ENCODE assay signal across 14 mouse cellular contexts in the genomic region with DNA sequence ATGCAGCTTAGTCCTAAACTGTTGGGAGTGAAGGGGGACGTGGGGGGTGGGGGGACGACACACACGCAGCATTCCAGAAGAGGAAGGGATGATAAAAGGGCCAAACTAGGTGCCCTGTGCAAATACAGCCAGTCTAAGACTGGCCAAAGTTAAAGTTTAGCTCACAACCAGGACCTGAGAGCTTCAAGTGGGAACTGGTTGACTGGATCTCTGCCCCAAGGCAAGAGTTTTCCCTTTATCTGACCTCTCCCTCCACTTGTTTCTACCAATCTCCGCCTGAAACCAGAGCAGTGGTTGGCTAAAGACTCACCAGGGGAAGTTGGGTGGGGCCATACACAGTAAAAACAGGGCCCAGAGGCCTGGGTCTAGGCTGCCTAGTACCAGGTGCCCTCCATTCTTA. TPM values are rescaled to one million over a fixed set of nuclear protein-coding genes. Genes with fewer than 3 reads are reported as not detected.
DNase-seq lines count a peak whose midpoint lies in the region; ATAC-seq and TF ChIP-seq lines count a peak whose summit lies in the region.
"Had no signal": no experiment of that assay in that cellular context is flagged by ENCODE, and none has a peak within 500 bp of the region (broad histone marks: within the 10 kb centered on the region; RNA-seq: fewer than 3 reads in every experiment).

No protein-coding gene starts in this region.

- H3K9me3 ChIP-seq in heart, postnatal 0 days (replicated peaks; ENCODE audit: control insufficient read depth, low read length) = no peaks in the 10 kb centered on the region
- no peaks in the 10 kb centered on the region for H3K9me3 ChIP-seq in midbrain, embryonic 12.5 days
- no peaks in the 10 kb centered on the region for H3K9me3 ChIP-seq in midbrain, embryonic 10.5 days (replicated peaks)
- H3K9me3 ChIP-seq in kidney, embryonic 16.5 days (ENCODE audit: low read length) = no peaks in the 10 kb centered on the region
- no peaks in the 10 kb centered on the region for H3K9me3 ChIP-seq in stomach, postnatal 0 days (ENCODE audit: control insufficient read depth, low read length)
- H3K9me3 ChIP-seq: limb, embryonic 12.5 days had no signal

- H3K4me2 ChIP-seq in heart, postnatal 0 days (ENCODE audit: low read depth, low read length) = no peak overlapping the region
- H3K4me2 ChIP-seq in midbrain, embryonic 12.5 days (replicated peaks) = no peak overlapping the region
- H3K4me2 ChIP-seq in kidney, embryonic 16.5 days (replicated peaks; ENCODE audit: low read depth, low read length) = 0 out of 2 replicates have a peak overlapping the region, but pooled peaks have one; percentile 1
- H3K4me2 ChIP-seq in stomach, postnatal 0 days (replicated peaks; ENCODE audit: low read depth) = no peak overlapping the region
- H3K4me2 ChIP-seq: limb, embryonic 12.5 days had no signal

- no peaks in the 10 kb centered on the region for H3K27me3 ChIP-seq in heart, postnatal 0 days (ENCODE audit: control insufficient read depth, insufficient read depth, low read length)
- no peaks in the 10 kb centered on the region for H3K27me3 ChIP-seq in midbrain, embryonic 12.5 days
- H3K27me3 ChIP-seq in midbrain, embryonic 10.5 days (ENCODE audit: low read depth, poor library complexity, severe bottlenecking) = no peaks in the 10 kb centered on the region
- no peaks in the 10 kb centered on the region for H3K27me3 ChIP-seq in kidney, embryonic 16.5 days (ENCODE audit: insufficient read depth, low read length)
- no peaks in the 10 kb centered on the region for H3K27me3 ChIP-seq in stomach, postnatal 0 days (ENCODE audit: control insufficient read depth, insufficient read depth, low read length)
- H3K27me3 ChIP-seq: limb, embryonic 12.5 days had no signal

- TF ChIP-seq EP300 in heart, postnatal 0 days (IDR thresholded peaks at IDR 0.05; ENCODE audit: low read depth) = no peak
- TF ChIP-seq EP300 in stomach, postnatal 0 days (optimal IDR thresholded peaks at IDR 0.05) = no peak

- ATAC-seq in heart, postnatal 0 days (ENCODE audit: insufficient read depth, low read depth) = no peak
- no peak for ATAC-seq in midbrain, embryonic 12.5 days (ENCODE audit: low FRiP score, low read depth)
- ATAC-seq in kidney, embryonic 16.5 days (ENCODE audit: low FRiP score, low TSS enrichment) = peak; percentile 39
- peak; percentile 11; the same call in 1 of the 2 replicates for ATAC-seq in stomach, postnatal 0 days (ENCODE audit: low FRiP score, low TSS enrichment)
- ATAC-seq: hindbrain, postnatal 0 days had no signal

- peaks cover 8% of the 10 kb centered on the region; the same call in 1 of the 2 replicates for H3K4me1 ChIP-seq in heart, postnatal 0 days (ENCODE audit: control insufficient read depth, insufficient read depth)
- peaks cover 18% of the 10 kb centered on the region for H3K4me1 ChIP-seq in midbrain, embryonic 12.5 days
- H3K4me1 ChIP-seq in midbrain, embryonic 10.5 days = peaks cover 32% of the 10 kb centered on the region
- H3K4me1 ChIP-seq in kidney, embryonic 16.5 days (ENCODE audit: insufficient read depth, low read length) = peaks cover 28% of the 10 kb centered on the region
- H3K4me1 ChIP-seq in stomach, postnatal 0 days (replicated peaks; ENCODE audit: control insufficient read depth, insufficient read depth) = no peaks in the 10 kb centered on the region

- no peak overlapping the region for H3K4me3 ChIP-seq in heart, postnatal 0 days (ENCODE audit: low read depth, low read length)
- H3K4me3 ChIP-seq in midbrain, embryonic 12.5 days = no peak overlapping the region
- no peak overlapping the region for H3K4me3 ChIP-seq in midbrain, embryonic 10.5 days
- no peak overlapping the region for H3K4me3 ChIP-seq in kidney, embryonic 16.5 days (ENCODE audit: low read length)
- H3K4me3 ChIP-seq in stomach, postnatal 0 days (ENCODE audit: low read depth, low read length) = no peak overlapping the region
- H3K4me3 ChIP-seq: limb, embryonic 12.5 days had no signal

- H3K9ac ChIP-seq in heart, postnatal 0 days (replicated peaks; ENCODE audit: low read depth, low read length) = 0 out of 2 replicates have a peak overlapping the region, but pooled peaks have one; percentile 4
- no peak overlapping the region; the same call in 1 of the 2 replicates for H3K9ac ChIP-seq in midbrain, embryonic 12.5 days (replicated peaks)
- H3K9ac ChIP-seq in kidney, embryonic 16.5 days (replicated peaks; ENCODE audit: low read length) = no peak overlapping the region
- H3K9ac ChIP-seq in stomach, postnatal 0 days (ENCODE audit: low read length) = no peak overlapping the region
- H3K9ac ChIP-seq: limb, embryonic 12.5 days had no signal

- no peak for DNase-seq in heart, postnatal 0 days (ENCODE audit: low spot score)
- DNase-seq in heart, postnatal 36 days = no peak
- no peak for DNase-seq in midbrain, embryonic 10.5 days (ENCODE audit: low spot score)
- peak; percentile 20 for DNase-seq in stomach, postnatal 0 days (ENCODE audit: low spot score)
- no peak for DNase-seq in embryo, embryonic 9.5 days (ENCODE audit: extremely low spot score)
- DNase-seq in cerebellum, adult 18-20 months = no peak
- DNase-seq: cerebellum, adult 8-10 months; right cerebral cortex, postnatal 14 days; thymus, postnatal 25 days had no signal

- TF ChIP-seq CTCF in heart, postnatal 0 days (IDR thresholded peaks at IDR 0.05; ENCODE audit: low read depth) = no peak
- no peak for TF ChIP-seq CTCF in stomach, postnatal 0 days (IDR thresholded peaks at IDR 0.05; ENCODE audit: low read depth)

- H3K36me3 ChIP-seq in heart, postnatal 0 days (replicated peaks; ENCODE audit: control insufficient read depth, insufficient read depth, low read length) = peaks cover 57% of the 10 kb centered on the region
- peaks cover 69% of the 10 kb centered on the region for H3K36me3 ChIP-seq in midbrain, embryonic 12.5 days
- H3K36me3 ChIP-seq in midbrain, embryonic 10.5 days = peaks cover 78% of the 10 kb centered on the region
- H3K36me3 ChIP-seq in kidney, embryonic 16.5 days (ENCODE audit: insufficient read depth, low read length) = peaks cover 60% of the 10 kb centered on the region
- H3K36me3 ChIP-seq in stomach, postnatal 0 days (ENCODE audit: control insufficient read depth, insufficient read depth, low read length) = peaks cover 25% of the 10 kb centered on the region

- no peak overlapping the region for H3K27ac ChIP-seq in heart, postnatal 0 days (ENCODE audit: low read depth)
- H3K27ac ChIP-seq in midbrain, embryonic 12.5 days (replicated peaks) = 0 out of 2 replicates have a peak overlapping the region, but pooled peaks have one; percentile 4
- H3K27ac ChIP-seq in midbrain, embryonic 10.5 days (replicated peaks) = no peak overlapping the region
- peak overlapping the region; percentile 81 for H3K27ac ChIP-seq in kidney, embryonic 16.5 days (ENCODE audit: low read length)
- peak overlapping the region; percentile 13; the same call in 1 of the 2 replicates for H3K27ac ChIP-seq in stomach, postnatal 0 days (replicated peaks)
- H3K27ac ChIP-seq: hindbrain, postnatal 0 days; limb, embryonic 12.5 days had no signal

- WGBS in heart, postnatal 0 days = 56% methylated on average over 4 of the region's 4 CpGs
- 67% methylated on average over 4 of the region's 4 CpGs for WGBS in midbrain, embryonic 12.5 days
- 69% methylated on average over 4 of the region's 4 CpGs for WGBS in midbrain, embryonic 10.5 days
- WGBS in kidney, embryonic 16.5 days = 48% methylated on average over 4 of the region's 4 CpGs
- WGBS in stomach, postnatal 0 days = 41% methylated on average over 4 of the region's 4 CpGs

- intact Hi-C loops in heart, postnatal 36 days (cut with DNase I) = no loop called here

RNA-seq across cellular contexts. Expression of a gene that starts 1.8 kb away (rescaled TPM):
- total RNA-seq in heart, postnatal 0 days (2014; rRNA removed; ENCODE audit: low replicate concordance) = 384 and 424 TPM in 2 replicates
- 230 and 231 TPM in 2 replicates for polyA plus RNA-seq in heart, postnatal 0 days (2015; fragmentation: Nextera tagmentation; extraction: Ambion mirVana)
- total RNA-seq in heart, postnatal 36 days (2021) = 100 to 1,000 TPM; 176 to 201 TPM
- 232 and 247 TPM in 2 replicates for polyA plus RNA-seq in midbrain, embryonic 12.5 days (2016; fragmentation: Nextera tagmentation; extraction: Ambion mirVana)
- 267 and 280 TPM in 2 replicates for polyA plus RNA-seq in midbrain, embryonic 10.5 days (2016; fragmentation: Nextera tagmentation; extraction: Ambion mirVana)
- 306 and 315 TPM in 2 replicates for polyA plus RNA-seq in kidney, embryonic 16.5 days (2015; fragmentation: Nextera tagmentation; extraction: Ambion mirVana)
- 183 and 194 TPM in 2 replicates for polyA plus RNA-seq in stomach, postnatal 0 days (2015; fragmentation: Nextera tagmentation; extraction: Ambion mirVana)

RNA-seq across cellular contexts. Expression of a gene that starts 9.7 kb away (rescaled TPM):
- 44.5 and 70.8 TPM in 2 replicates for total RNA-seq in heart, postnatal 0 days (2014; rRNA removed; ENCODE audit: low replicate concordance)
- polyA plus RNA-seq in heart, postnatal 0 days (2015; fragmentation: Nextera tagmentation; extraction: Ambion mirVana) = 17.5 and 19.0 TPM in 2 replicates
- 10 to 100 TPM; 47.3 to 49.7 TPM for total RNA-seq in heart, postnatal 36 days (2021)
- 53.3 and 54.7 TPM in 2 replicates for polyA plus RNA-seq in midbrain, embryonic 12.5 days (2016; fragmentation: Nextera tagmentation; extraction: Ambion mirVana)
- 31.1 and 40.7 TPM in 2 replicates for polyA plus RNA-seq in midbrain, embryonic 10.5 days (2016; fragmentation: Nextera tagmentation; extraction: Ambion mirVana)
- 25.1 and 27.4 TPM in 2 replicates for polyA plus RNA-seq in kidney, embryonic 16.5 days (2015; fragmentation: Nextera tagmentation; extraction: Ambion mirVana)
- 8.7 and 8.8 TPM in 2 replicates for polyA plus RNA-seq in stomach, postnatal 0 days (2015; fragmentation: Nextera tagmentation; extraction: Ambion mirVana)

RNA-seq across cellular contexts. Expression of a gene that starts 10.4 kb away (rescaled TPM):
- total RNA-seq in heart, postnatal 0 days (2014; rRNA removed; ENCODE audit: low replicate concordance) = 5.6 TPM in 1 of 2 replicates, not detected in the other
- polyA plus RNA-seq in heart, postnatal 0 days (2015; fragmentation: Nextera tagmentation; extraction: Ambion mirVana) = 1.1 and 1.2 TPM in 2 replicates
- total RNA-seq in heart, postnatal 36 days (2021) = under 1 TPM; 0.30 to 0.31 TPM
- 196 and 239 TPM in 2 replicates for polyA plus RNA-seq in midbrain, embryonic 12.5 days (2016; fragmentation: Nextera tagmentation; extraction: Ambion mirVana)
- 42.2 and 72.4 TPM in 2 replicates for polyA plus RNA-seq in midbrain, embryonic 10.5 days (2016; fragmentation: Nextera tagmentation; extraction: Ambion mirVana)
- 10.8 and 14.0 TPM in 2 replicates for polyA plus RNA-seq in kidney, embryonic 16.5 days (2015; fragmentation: Nextera tagmentation; extraction: Ambion mirVana)
- polyA plus RNA-seq in stomach, postnatal 0 days (2015; fragmentation: Nextera tagmentation; extraction: Ambion mirVana) = 5.6 and 7.1 TPM in 2 replicates
- total RNA-seq: monocyte, adult 5-6 weeks had no signal

RNA-seq across cellular contexts. Expression of a gene that starts 20.4 kb away (rescaled TPM):
- total RNA-seq in heart, postnatal 0 days (2014; rRNA removed; ENCODE audit: low replicate concordance) = 160 and 168 TPM in 2 replicates
- polyA plus RNA-seq in heart, postnatal 0 days (2015; fragmentation: Nextera tagmentation; extraction: Ambion mirVana) = 109 and 120 TPM in 2 replicates
- total RNA-seq in heart, postnatal 36 days (2021) = 100 to 1,000 TPM in 1 of 2 experiments, 10 to 100 TPM in 1; 89.0 to 102 TPM
- polyA plus RNA-seq in midbrain, embryonic 12.5 days (2016; fragmentation: Nextera tagmentation; extraction: Ambion mirVana) = 60.9 and 61.6 TPM in 2 replicates
- polyA plus RNA-seq in midbrain, embryonic 10.5 days (2016; fragmentation: Nextera tagmentation; extraction: Ambion mirVana) = 85.1 and 90.7 TPM in 2 replicates
- polyA plus RNA-seq in kidney, embryonic 16.5 days (2015; fragmentation: Nextera tagmentation; extraction: Ambion mirVana) = 122 and 127 TPM in 2 replicates
- 128 and 131 TPM in 2 replicates for polyA plus RNA-seq in stomach, postnatal 0 days (2015; fragmentation: Nextera tagmentation; extraction: Ambion mirVana)

RNA-seq across cellular contexts. Expression of a gene that starts 23.4 kb away (rescaled TPM):
- 2.6 and 4.3 TPM in 2 replicates for total RNA-seq in heart, postnatal 0 days (2014; rRNA removed; ENCODE audit: low replicate concordance)
- polyA plus RNA-seq in heart, postnatal 0 days (2015; fragmentation: Nextera tagmentation; extraction: Ambion mirVana) = 3.0 and 3.3 TPM in 2 replicates
- total RNA-seq in heart, postnatal 36 days (2021) = 1 to 10 TPM; 1.7 to 2.8 TPM
- polyA plus RNA-seq in midbrain, embryonic 12.5 days (2016; fragmentation: Nextera tagmentation; extraction: Ambion mirVana) = 0.94 and 2.0 TPM in 2 replicates
- 0.97 and 1.0 TPM in 2 replicates for polyA plus RNA-seq in midbrain, embryonic 10.5 days (2016; fragmentation: Nextera tagmentation; extraction: Ambion mirVana)
- 1.6 and 1.8 TPM in 2 replicates for polyA plus RNA-seq in kidney, embryonic 16.5 days (2015; fragmentation: Nextera tagmentation; extraction: Ambion mirVana)
- polyA plus RNA-seq in stomach, postnatal 0 days (2015; fragmentation: Nextera tagmentation; extraction: Ambion mirVana) = 10.4 and 11.4 TPM in 2 replicates

Comparison
In these comparisons a context has a peak if more than half of its experiments do, and no peak if none do; other contexts are left out.
1. H3K27ac ChIP-seq: peak in midbrain, embryonic 12.5 days (single experiment), kidney, embryonic 16.5 days (single experiment) and stomach, postnatal 0 days (single experiment); none in heart, postnatal 0 days (single experiment) and midbrain, embryonic 10.5 days (single experiment).
2. ATAC-seq: peak in kidney, embryonic 16.5 days (single experiment) and stomach, postnatal 0 days (single experiment); none in heart, postnatal 0 days (single experiment) and midbrain, embryonic 12.5 days (single experiment).